Mouse (Mus musculus): ENCODE results near the gene Gse1. TPM values are rescaled to one million over a fixed set of nuclear protein-coding genes. Genes with fewer than 3 reads are reported as not detected.

Gse1 gene
- total and polyA plus RNA-seq, 3 experiments, result 12.1 to 24.3 (median 21.0) TPM

- TF ChIP-seq CTCF (IDR thresholded peaks at IDR 0.05) (no peak), EP300 (IDR thresholded peaks at IDR 0.05; ENCODE audit: insufficient read depth, low read depth, low read length) (no peak), POLR2A (IDR thresholded peaks at IDR 0.05; ENCODE audit: insufficient read depth, low read depth, low read length) (no peak)
- no peak overlapping the region for H3K4me3 ChIP-seq
- WGBS, result 89% methylated on average over 5 of the region's 5 CpGs
- H3K27me3 ChIP-seq (ENCODE audit: control insufficient read depth, insufficient read depth, low read length), result no peaks in the 10 kb centered on the region
- peaks cover 2% of the 10 kb centered on the region; the same call in 1 of the 2 replicates for H3K79me2 ChIP-seq (replicated peaks; ENCODE audit: control insufficient read depth, insufficient read depth, low read length)
- H3K9ac ChIP-seq (ENCODE audit: low read depth, low read length), result no peak overlapping the region
- no peaks in the 10 kb centered on the region for H3K36me3 ChIP-seq (ENCODE audit: control insufficient read depth, insufficient read depth, low read length)
- H3K27ac ChIP-seq, result no peak overlapping the region
- peaks cover 4% of the 10 kb centered on the region for H3K4me1 ChIP-seq (ENCODE audit: control insufficient read depth, insufficient read depth, low read length)
- intact Hi-C loops (cut with DNase I), result no loop called here
- no peak for DNase-seq
These were observed 86.7 kb downstream of the Gse1 start for GRCm38 (mm10) chr8:120314932-120315331.

- intact Hi-C loops (cut with DNase I), result no loop called here
- H3K36me3 ChIP-seq (ENCODE audit: control insufficient read depth, insufficient read depth, low read length), result no peaks in the 10 kb centered on the region
- H3K27ac ChIP-seq, result no peak overlapping the region
- 97% methylated on average over 4 of the region's 4 CpGs for WGBS
- H3K4me3 ChIP-seq, result no peak overlapping the region
- H3K27me3 ChIP-seq (ENCODE audit: control insufficient read depth, insufficient read depth, low read length), result no peaks in the 10 kb centered on the region
- peaks cover 2% of the 10 kb centered on the region for H3K4me1 ChIP-seq (ENCODE audit: control insufficient read depth, insufficient read depth, low read length)
- peaks cover 2% of the 10 kb centered on the region; the same call in 1 of the 2 replicates for H3K79me2 ChIP-seq (replicated peaks; ENCODE audit: control insufficient read depth, insufficient read depth, low read length)
- DNase-seq, result peak in 1 of 2 experiments; percentile 30
- no peak for TF ChIP-seq EP300 (IDR thresholded peaks at IDR 0.05; ENCODE audit: insufficient read depth, low read depth, low read length)
- TF ChIP-seq CTCF (IDR thresholded peaks at IDR 0.05), result peak; percentile 65
- no peak for TF ChIP-seq POLR2A (IDR thresholded peaks at IDR 0.05; ENCODE audit: insufficient read depth, low read depth, low read length)
- no peak overlapping the region for H3K9ac ChIP-seq (ENCODE audit: low read depth, low read length)
These were observed 87.4 kb downstream of the Gse1 start for GRCm38 (mm10) chr8:120315644-120316043.

DNA sequence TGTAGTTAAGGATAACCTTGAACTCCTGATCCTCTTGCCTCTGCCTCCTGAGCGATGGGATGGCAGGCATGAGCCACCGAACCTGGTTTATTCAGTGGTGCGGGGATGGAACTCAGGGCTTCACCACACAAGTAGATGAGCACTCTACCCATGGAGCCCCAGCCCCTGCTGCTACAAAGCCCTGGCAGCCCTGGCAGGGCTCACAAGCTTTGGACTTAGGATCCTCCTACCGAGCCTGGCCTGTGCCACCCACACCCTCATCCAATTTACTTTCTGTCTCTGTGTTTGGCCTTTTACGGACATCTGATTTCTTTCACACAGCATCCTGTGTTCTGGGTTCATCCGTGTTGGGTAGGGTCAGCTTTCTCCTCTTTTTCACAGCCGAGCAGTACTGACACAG is 88.5 kb downstream of the Gse1 start:
- intact Hi-C loops (cut with DNase I), result no loop called here
- peaks cover 2% of the 10 kb centered on the region for H3K4me1 ChIP-seq (ENCODE audit: control insufficient read depth, insufficient read depth, low read length)
- no peak for DNase-seq
- 87% methylated on average over 7 of the region's 7 CpGs for WGBS
- no peaks in the 10 kb centered on the region for H3K36me3 ChIP-seq (ENCODE audit: control insufficient read depth, insufficient read depth, low read length)
- H3K27ac ChIP-seq, result no peak overlapping the region
- H3K4me3 ChIP-seq, result no peak overlapping the region
- no peak for TF ChIP-seq CTCF (IDR thresholded peaks at IDR 0.05)
- no peak for TF ChIP-seq POLR2A (IDR thresholded peaks at IDR 0.05; ENCODE audit: insufficient read depth, low read depth, low read length)
- H3K27me3 ChIP-seq (ENCODE audit: control insufficient read depth, insufficient read depth, low read length), result no peaks in the 10 kb centered on the region
- no peak overlapping the region for H3K9ac ChIP-seq (ENCODE audit: low read depth, low read length)
- peaks cover 2% of the 10 kb centered on the region; the same call in 1 of the 2 replicates for H3K79me2 ChIP-seq (replicated peaks; ENCODE audit: control insufficient read depth, insufficient read depth, low read length)

- 94% methylated on average over 21 of the region's 21 CpGs for WGBS
- Histone ChIP-seq H3K27ac (no peak overlapping the region), H3K4me1 (ENCODE audit: control insufficient read depth, insufficient read depth, low read length) (peaks cover 2% of the 10 kb centered on the region), H3K9ac (ENCODE audit: low read depth, low read length) (no peak overlapping the region), H3K79me2 (replicated peaks; ENCODE audit: control insufficient read depth, insufficient read depth, low read length) (peaks cover 2% of the 10 kb centered on the region; the same call in 1 of the 2 replicates), H3K27me3 (ENCODE audit: control insufficient read depth, insufficient read depth, low read length) (no peaks in the 10 kb centered on the region), H3K4me3 (no peak overlapping the region), H3K36me3 (ENCODE audit: control insufficient read depth, insufficient read depth, low read length) (no peaks in the 10 kb centered on the region)
- intact Hi-C loops (cut with DNase I), result no loop called here
- DNase-seq, result no peak
- no peak for TF ChIP-seq EP300 (IDR thresholded peaks at IDR 0.05; ENCODE audit: insufficient read depth, low read depth, low read length)
- TF ChIP-seq CTCF (IDR thresholded peaks at IDR 0.05), result no peak
- no peak for TF ChIP-seq POLR2A (IDR thresholded peaks at IDR 0.05; ENCODE audit: insufficient read depth, low read depth, low read length)
These were observed 89.0 kb downstream of the Gse1 start for GRCm38 (mm10) chr8:120317118-120317824.

GRCm38 (mm10) chr8:120318476-120318991 is 90.3 kb downstream of the Gse1 start:
- Histone ChIP-seq H3K9ac (ENCODE audit: low read depth, low read length) (no peak overlapping the region), H3K27ac (no peak overlapping the region), H3K36me3 (ENCODE audit: control insufficient read depth, insufficient read depth, low read length) (no peaks in the 10 kb centered on the region), H3K4me3 (no peak overlapping the region), H3K4me1 (ENCODE audit: control insufficient read depth, insufficient read depth, low read length) (peaks cover 7% of the 10 kb centered on the region), H3K27me3 (ENCODE audit: control insufficient read depth, insufficient read depth, low read length) (no peaks in the 10 kb centered on the region), H3K79me2 (replicated peaks; ENCODE audit: control insufficient read depth, insufficient read depth, low read length) (no peaks in the 10 kb centered on the region)
- TF ChIP-seq EP300 (IDR thresholded peaks at IDR 0.05; ENCODE audit: insufficient read depth, low read depth, low read length) (no peak), CTCF (IDR thresholded peaks at IDR 0.05) (no peak), POLR2A (IDR thresholded peaks at IDR 0.05; ENCODE audit: insufficient read depth, low read depth, low read length) (no peak)
- 88% methylated on average over 12 of the region's 12 CpGs for WGBS
- no peak for DNase-seq
- intact Hi-C loops (cut with DNase I), result loop anchor here (2.0 kb wide), 1 partner anchor 34 kb away; no protein-coding TSS in a partner anchor

- Histone ChIP-seq H3K27me3 (ENCODE audit: control insufficient read depth, insufficient read depth, low read length) (no peaks in the 10 kb centered on the region), H3K9ac (ENCODE audit: low read depth, low read length) (no peak overlapping the region), H3K36me3 (ENCODE audit: control insufficient read depth, insufficient read depth, low read length) (no peaks in the 10 kb centered on the region), H3K4me3 (no peak overlapping the region), H3K4me1 (ENCODE audit: control insufficient read depth, insufficient read depth, low read length) (peaks cover 13% of the 10 kb centered on the region), H3K79me2 (replicated peaks; ENCODE audit: control insufficient read depth, insufficient read depth, low read length) (no peaks in the 10 kb centered on the region), H3K27ac (no peak overlapping the region)
- intact Hi-C loops (cut with DNase I), result loop anchor here (1.0 to 2.0 kb wide), 2 partner anchors 35 to 140 kb away; no protein-coding TSS in a partner anchor
- peak; percentile 75 to 84 for DNase-seq
- peak; percentile 97 for TF ChIP-seq EP300 (IDR thresholded peaks at IDR 0.05; ENCODE audit: insufficient read depth, low read depth, low read length)
- no peak for TF ChIP-seq POLR2A (IDR thresholded peaks at IDR 0.05; ENCODE audit: insufficient read depth, low read depth, low read length)
- TF ChIP-seq CTCF (IDR thresholded peaks at IDR 0.05), result no peak; the same call in 1 of the 2 replicates
- 15% methylated on average over 7 of the region's 7 CpGs for WGBS
These were observed 91.2 kb downstream of the Gse1 start for GRCm38 (mm10) chr8:120319449-120319848.

Data from heart, adult 2 months (tissue).